Mouse (Mus musculus): ENCODE data around the gene Slc1a2.

Gene Slc1a2

DNA sequence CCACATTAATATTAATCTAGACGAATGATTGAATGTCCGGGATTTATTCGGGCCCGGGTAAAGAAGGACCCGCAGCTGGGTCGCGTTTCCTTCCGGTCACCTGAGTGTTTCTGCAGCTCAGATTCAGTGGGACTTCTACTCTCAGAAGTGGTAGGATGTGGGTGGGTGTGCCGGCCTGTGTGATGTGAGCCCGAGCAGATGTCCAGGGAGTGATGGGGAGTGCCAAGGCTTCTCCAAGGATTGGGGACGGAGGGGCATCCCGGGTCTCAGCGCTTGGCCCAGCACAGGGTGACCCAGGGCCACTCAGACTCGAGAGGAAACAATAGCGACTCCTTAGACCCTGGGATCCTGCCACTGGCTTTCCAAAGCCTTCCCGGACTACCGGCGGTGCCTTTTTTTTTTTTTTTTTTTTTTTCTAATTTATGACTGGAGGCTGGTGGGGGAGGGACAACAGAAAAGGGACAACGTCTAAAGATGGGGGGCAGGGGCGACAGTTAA, at the start of gene Slc1a2:
Gene Slc1a2 (plus strand): TSS at position 497 of the 498 bp plus-strand sequence.
- DNase-seq = no peak

DNA sequence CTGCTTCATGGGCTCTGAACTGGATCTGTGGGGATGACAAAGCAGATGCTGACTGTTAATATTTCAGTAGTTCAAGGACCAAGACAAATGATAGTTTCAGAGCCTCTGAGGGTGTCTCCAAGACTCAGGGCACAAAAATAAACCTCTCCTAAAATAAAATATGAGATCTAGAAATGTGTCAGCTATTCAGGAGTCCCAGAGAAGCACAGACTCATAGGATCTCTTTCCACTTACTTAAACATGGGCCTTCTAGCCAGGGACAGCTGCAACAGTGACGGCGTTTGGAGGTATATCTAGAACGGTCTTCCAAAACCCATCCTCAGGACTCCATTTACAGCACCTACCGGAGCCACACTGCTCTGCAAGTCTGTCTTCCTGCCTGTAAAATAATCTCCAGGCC, 48.0 kb upstream of the Slc1a2 start:
- DNase-seq = no peak

GRCm38 (mm10) chr2:102616637-102617036, 41.8 kb upstream of the Slc1a2 start:
- no peak for DNase-seq

GRCm38 (mm10) chr2:102620744-102621429, 37.6 kb upstream of the Slc1a2 start:
- DNase-seq = no peak

DNA sequence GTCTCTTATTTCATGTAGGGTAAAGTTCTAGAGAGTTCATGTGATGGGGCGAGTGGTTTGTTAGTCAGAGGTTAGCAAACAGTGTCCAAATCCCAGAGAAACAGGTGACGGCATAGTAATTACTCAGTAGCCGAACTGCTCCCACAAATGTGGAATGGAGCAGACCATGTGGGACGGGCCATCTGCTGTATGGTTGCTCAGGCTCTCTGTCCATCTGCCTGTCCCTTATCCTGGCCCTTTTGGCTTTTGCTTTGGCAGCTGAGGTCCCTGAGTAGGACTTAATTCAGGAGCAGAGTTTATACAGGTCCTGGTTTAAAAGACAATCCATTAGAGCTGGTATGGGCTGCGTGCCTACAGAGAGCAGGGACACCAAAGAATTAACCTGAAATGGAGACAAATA, 36.3 kb upstream of the Slc1a2 start:
- DNase-seq = no peak

GRCm38 (mm10) chr2:102622943-102623342, 35.5 kb upstream of the Slc1a2 start:
- DNase-seq = no peak

GRCm38 (mm10) chr2:102624538-102624937, 33.9 kb upstream of the Slc1a2 start:
- DNase-seq = no peak

DNA sequence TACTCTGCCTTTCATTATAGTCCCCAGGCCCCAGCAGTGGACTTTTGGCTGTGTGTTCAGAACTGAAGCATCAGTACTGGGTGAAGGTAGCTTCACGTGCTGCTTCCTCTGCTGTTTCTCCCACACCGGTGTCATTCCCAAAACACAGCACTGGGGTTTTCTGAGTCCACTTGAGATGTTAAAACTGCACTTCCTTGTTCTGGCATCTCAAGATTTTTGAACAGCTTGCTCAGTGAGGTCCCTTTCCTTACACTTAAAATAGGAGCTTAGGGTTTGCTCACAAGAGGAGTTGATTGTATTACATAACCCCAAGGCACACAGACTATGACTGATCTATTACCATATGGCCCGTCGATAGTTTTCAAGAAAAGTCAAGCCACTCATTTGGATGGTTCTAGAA, 26.1 kb upstream of the Slc1a2 start:
- no peak for DNase-seq

GRCm38 (mm10) chr2:102634010-102634409, 24.4 kb upstream of the Slc1a2 start:
- no peak for DNase-seq

- DNase-seq = no peak
Measured at GRCm38 (mm10) chr2:102635523-102636060, 22.9 kb upstream of the Slc1a2 start.

GRCm38 (mm10) chr2:102636116-102636600, 22.3 kb upstream of the Slc1a2 start:
- no peak for DNase-seq

DNA sequence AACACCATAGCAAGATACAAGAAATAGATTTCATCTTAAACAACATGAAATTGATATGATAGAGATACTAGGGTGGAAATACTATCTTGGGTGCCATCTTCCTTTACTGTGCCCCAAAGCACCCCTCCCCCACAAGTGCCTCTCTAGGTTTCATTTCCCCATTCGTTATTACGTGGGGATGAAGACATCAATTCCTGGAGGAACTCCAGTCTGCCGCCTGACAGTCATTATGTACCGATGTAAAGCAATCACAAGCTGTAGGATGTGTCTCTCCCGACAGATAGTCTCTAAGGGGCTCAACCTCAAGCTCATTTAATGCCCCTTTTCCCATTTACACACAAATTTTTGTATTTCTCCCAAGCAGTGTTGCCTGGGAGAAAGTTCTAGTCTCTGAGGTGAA, 20.3 kb upstream of the Slc1a2 start:
- DNase-seq = no peak

DNA sequence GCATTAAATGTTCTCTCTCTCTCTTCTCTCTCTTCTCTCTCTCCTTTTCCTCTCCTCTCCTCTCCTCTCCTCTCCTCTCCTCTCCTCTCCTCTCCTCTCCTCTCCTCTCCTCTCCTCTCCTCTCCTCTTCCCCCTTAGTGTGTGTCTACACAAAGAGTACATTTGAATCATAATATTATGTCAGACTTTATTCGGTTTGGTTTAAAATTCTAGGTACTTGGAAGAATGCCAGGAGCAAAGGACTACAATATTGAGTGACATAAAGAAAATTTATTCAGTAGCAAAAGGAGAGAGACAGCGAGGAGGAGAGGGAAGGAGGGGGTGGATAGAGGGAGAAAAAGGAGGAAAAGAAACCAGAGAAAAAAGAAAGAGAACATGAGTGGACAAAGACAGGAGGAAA, 19.8 kb upstream of the Slc1a2 start:
- DNase-seq = no peak

DNA sequence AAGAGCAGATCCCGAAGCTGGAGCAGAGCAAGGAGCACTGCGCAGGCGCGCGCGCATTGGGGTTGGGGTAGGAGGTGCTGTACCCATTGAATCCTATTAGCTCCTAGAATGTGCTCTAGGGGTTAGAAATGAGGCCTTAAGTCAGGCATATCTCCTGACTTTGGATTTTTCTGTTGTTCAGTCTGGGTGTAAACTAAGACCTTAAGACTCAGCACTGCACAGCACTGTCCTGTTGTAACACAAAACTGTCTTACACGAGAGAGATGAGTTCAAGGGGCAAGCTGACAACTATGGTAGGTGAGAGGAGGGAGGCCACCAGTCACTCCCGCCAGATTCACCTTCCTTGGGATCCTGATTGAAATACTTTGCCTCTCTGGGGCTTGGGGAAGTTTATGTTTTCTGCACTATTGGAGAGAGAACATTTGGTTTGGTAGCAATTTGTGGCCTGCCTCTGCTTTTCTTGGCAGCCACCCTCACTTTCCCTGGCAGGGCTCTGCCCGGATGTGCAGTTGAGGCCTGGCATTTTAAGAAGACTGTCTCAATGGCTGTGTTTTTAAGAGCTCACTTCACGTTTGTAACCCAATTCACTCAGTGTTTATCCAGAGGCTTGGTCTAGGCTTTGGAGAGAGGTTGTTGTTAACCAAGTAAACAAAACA, 9.5 kb upstream of the Slc1a2 start:
- no peak for DNase-seq

DNA sequence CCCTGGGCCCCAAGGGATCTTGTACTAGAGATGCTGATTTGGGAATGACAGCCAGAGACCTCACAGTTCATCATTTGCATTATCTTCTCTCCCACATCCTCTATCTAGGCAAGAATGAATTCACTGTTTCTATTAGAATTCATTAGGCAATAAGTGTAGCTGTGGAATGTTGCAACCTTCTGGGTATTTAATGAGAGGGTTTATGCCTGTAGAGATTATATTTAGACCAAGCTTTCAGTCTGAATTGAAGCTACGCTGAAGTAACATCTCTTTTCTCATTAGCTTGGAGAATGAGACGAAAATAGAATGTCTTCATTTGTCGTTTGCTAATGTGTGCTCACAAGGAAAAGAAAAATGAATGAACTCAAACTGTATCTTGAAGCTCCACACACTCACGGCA, 8.1 kb upstream of the Slc1a2 start:
- DNase-seq = no peak

DNA sequence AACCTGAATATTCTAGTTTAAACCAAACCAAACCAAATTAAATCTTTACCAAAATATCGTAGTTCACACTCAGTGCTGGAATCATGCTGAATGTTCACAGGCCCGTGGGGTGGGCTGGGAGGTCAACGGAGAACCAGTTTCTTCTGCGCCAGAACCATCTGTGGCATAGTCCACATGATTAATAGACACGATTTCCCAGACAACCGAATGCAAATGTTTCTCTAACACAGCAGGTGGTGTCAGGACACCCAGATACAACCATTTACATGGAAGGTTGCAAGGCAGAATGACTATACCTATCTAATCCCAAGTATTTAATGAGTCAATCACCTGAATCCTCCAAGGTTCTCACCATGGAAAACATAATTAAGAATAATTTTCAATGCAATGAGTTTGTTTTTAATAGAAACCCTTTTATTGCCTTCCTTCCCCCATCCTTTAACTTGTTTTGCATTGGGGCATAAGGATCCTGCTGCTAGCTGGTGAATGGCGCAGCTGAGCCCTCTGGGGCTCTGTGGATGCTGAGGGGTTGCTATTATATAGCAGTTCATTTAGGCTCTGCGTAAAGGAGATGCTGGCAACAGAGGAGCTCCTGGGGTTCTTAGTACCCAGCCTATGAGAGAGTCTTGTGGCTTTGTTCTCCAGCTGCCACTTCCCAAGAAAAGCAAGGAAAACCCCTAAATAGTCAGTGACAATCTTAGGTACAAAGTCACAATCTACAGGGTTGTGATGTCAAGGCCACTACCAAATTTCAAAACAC, 2.3 kb upstream of the Slc1a2 start:
- DNase-seq = no peak

DNA sequence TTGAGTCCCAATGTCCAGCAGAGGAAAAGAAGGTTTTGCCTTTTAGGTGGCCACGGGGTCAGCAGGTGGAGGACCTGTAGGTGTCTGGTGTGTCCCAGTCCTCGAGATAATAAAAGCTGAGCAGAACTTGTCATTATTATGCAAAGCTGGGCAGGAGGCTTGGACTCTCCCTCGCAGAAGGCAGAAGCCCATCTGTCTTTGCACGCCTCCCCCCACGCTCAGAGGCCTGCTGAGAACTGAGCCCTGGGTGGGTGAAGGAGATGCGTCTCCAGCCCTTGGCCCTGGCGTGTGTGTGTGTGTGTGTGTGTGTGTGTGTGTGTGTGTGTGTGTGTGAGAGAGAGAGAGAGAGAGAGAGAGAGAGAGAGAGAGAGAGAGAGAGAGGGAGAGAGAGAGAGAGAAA, 733 bp upstream of the Slc1a2 start:
- DNase-seq = no peak

GRCm38 (mm10) chr2:102658661-102659520, 432 bp downstream of the Slc1a2 start:
- DNase-seq = no peak

DNA sequence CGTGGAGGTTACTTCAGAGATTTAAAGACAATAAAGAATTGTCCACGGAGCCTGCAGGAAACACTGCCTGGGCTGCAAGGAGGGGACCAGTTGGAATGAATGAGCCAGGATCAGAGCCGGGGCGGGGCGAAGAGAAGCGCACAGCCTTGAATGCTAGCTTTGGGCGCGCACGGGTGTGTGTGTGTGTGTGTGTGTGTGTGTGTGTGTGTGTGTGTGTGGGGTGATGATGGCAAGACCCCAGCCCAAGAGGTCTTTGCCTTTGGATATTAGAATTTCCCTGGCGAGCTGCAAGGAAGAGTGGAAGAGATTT, 1.0 kb downstream of the Slc1a2 start:
- no peak for DNase-seq

DNA sequence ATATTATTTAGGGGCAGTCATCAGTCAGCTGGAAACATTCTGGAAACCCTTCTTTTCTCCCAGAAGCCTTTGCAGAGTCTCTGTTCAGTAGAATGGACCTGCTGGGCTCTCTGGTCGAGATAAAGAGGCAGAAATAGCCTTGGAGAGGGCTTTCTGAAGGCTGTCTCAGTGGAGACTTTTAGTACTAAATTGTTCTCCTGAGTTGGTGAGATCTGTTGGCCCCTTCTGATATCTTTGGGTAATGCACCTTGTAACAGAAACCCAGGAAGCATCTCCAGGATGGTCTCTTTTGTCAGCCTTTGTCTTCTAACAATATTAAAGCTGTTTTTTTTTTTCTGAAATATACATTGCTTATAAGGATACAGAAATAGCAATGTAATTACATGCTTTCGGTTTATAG, 2.6 kb downstream of the Slc1a2 start:
- no peak for DNase-seq

GRCm38 (mm10) chr2:102662911-102663310, 4.5 kb downstream of the Slc1a2 start:
- no peak for DNase-seq

GRCm38 (mm10) chr2:102663339-102663738, 4.9 kb downstream of the Slc1a2 start:
- no peak for DNase-seq

DNA sequence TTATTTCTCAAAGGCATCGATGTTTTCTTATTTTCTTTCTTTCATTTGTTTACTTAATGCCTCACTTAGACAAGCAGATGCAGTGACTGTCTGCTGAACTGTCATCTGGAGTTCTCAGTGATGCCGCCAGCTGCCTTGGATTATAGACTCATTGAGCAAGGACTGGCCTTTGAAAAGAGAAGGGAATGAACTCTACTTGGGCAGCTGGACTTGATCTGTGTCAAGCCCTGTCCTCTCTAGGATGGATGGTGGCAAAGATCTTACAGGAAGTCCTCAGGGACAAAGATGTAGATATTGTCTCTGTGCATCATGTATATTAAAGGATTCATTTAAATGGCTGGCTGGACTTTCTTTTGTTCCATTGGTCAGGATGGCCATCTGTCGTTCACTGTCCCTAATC, 5.4 kb downstream of the Slc1a2 start:
- no peak for DNase-seq

Data from spleen, adult 18-20 months (tissue).